Mouse (Mus musculus): Measurements from ENCODE around the gene Cphx1.
"Not testable (repeated sequence)": the region's sequence is repeated elsewhere in the genome, so short reads cannot be mapped to it uniquely, and the experiment has no call there.

- TF ChIP-seq CTCF, POLR2A (IDR thresholded peaks at IDR 0.05; ENCODE audit: extremely low read depth, insufficient read depth, low read length): not testable (repeated sequence)
Measured at GRCm38 (mm10) chr14:25907272-25907671, 30.8 kb upstream of the Cphx1 start.
